ENCODE assay signal across 8 mouse cellular contexts in the genomic region with DNA sequence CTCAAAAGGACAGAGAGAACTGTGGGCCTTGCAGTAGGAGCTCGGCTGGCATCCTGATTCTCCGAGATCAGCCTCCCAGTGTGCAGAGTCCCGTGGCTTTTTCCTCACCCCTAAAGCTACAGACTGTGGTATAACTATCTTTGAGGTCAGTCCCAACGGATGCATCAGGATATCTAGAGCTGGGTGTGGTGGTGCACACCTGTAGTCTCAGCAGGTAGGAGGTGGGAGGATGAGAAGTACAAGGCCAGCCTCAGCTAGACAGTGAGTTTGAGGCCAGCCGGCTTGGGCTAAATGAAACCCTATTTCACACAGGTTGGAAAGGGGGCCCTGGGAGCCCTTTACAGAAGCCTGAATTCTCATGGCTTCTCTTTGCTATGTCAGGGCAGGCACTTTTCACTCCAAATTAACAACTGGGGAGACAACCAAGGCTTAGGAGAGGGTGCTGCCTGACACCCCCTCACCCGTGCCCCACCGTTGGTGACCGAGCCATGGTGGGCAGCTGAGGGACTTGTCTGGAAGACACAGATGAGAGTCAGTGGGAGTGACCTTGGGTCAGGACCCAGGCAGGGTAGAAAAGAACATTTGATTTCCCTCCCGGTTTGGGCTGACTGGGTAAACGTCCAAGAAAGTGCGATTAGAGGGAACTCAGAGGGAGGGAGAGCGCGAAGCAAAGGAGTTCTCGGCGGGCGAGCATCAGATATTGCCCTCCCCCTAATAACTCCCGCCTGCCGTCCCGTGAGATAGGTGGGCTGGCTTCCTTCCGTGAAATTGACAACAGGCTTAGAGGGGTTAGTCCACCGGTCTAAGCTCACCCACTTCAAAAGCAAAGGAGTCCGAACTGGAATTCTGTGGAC. TPM values are rescaled to one million over a fixed set of nuclear protein-coding genes. Genes with fewer than 3 reads are reported as not detected.
DNase-seq lines count a peak whose midpoint lies in the region; ATAC-seq and TF ChIP-seq lines count a peak whose summit lies in the region.

Tnfrsf1a (plus strand) TSS at position 642 of the 854 bp plus-strand sequence.

- H3K4me2 ChIP-seq in heart, embryonic 15.5 days = peak within 1 kb of the TSS; percentile 94
- H3K4me2 ChIP-seq in limb, embryonic 11.5 days (ENCODE audit: low read depth, severe bottlenecking) = peak within 1 kb of the TSS; percentile 88
- peak within 1 kb of the TSS; percentile 79 for H3K4me2 ChIP-seq in neural tube, embryonic 12.5 days (replicated peaks)

- peak within 1 kb of the TSS; percentile 66 for H3K9ac ChIP-seq in heart, embryonic 15.5 days
- H3K9ac ChIP-seq in limb, embryonic 11.5 days (ENCODE audit: low read length) = peak within 1 kb of the TSS; percentile 80
- peak within 1 kb of the TSS; percentile 65 for H3K9ac ChIP-seq in neural tube, embryonic 12.5 days

- H3K79me2 ChIP-seq in C2C12 (ENCODE audit: control insufficient read depth, insufficient read depth) = peaks cover 48% of the 10 kb centered on the region

- no peak for TF ChIP-seq POLR2A in cerebellum, adult 2 months (IDR thresholded peaks at IDR 0.05; ENCODE audit: borderline replicate concordance, insufficient read depth, low read length)
- no peak for TF ChIP-seq POLR2A in embryonic fibroblast, embryonic 13.5 days (IDR thresholded peaks at IDR 0.05; ENCODE audit: low read depth, low read length)

- ATAC-seq in heart, embryonic 15.5 days (replicated peaks; ENCODE audit: insufficient number of reproducible peaks, insufficient read depth, low FRiP score, low read depth) = peak; percentile 11; the same call in 1 of the 2 replicates
- 0 out of 2 replicates have a peak, but pooled peaks have one; percentile 18 for ATAC-seq in limb, embryonic 11.5 days (ENCODE audit: insufficient number of reproducible peaks, low FRiP score, low TSS enrichment, low read depth)
- no peak for ATAC-seq in neural tube, embryonic 12.5 days (ENCODE audit: low FRiP score, low read depth)

- no peak for TF ChIP-seq CTCF in cerebellum, adult 2 months (IDR thresholded peaks at IDR 0.05; ENCODE audit: borderline replicate concordance, insufficient read depth, low read depth, low read length)
- TF ChIP-seq CTCF in C2C12 (IDR thresholded peaks at IDR 0.05; ENCODE audit: control insufficient read depth, insufficient read depth, insufficient read length) = no peak
- TF ChIP-seq CTCF in embryonic fibroblast, embryonic 13.5 days (IDR thresholded peaks at IDR 0.05; ENCODE audit: borderline replicate concordance, insufficient read depth, low read length) = no peak

- H3K4me3 ChIP-seq in cerebellum, adult 2 months (replicated peaks; ENCODE audit: insufficient read depth, low read depth, low read length) = peak within 1 kb of the TSS; percentile 15
- peak within 1 kb of the TSS; percentile 80 for H3K4me3 ChIP-seq in C2C12 (ENCODE audit: insufficient read depth, poor library complexity, severe bottlenecking)
- peak within 1 kb of the TSS; percentile 88 for H3K4me3 ChIP-seq in embryonic fibroblast, embryonic 13.5 days (ENCODE audit: insufficient read depth, low read length)
- peak within 1 kb of the TSS; percentile 62 for H3K4me3 ChIP-seq in heart, embryonic 15.5 days
- peak within 1 kb of the TSS; percentile 78 for H3K4me3 ChIP-seq in limb, embryonic 11.5 days (ENCODE audit: low read depth, low read length)
- peak within 1 kb of the TSS; percentile 47 for H3K4me3 ChIP-seq in neural tube, embryonic 12.5 days

- peaks cover 3% of the 10 kb centered on the region for H3K36me3 ChIP-seq in C2C12 (ENCODE audit: control insufficient read depth, insufficient read depth)
- H3K36me3 ChIP-seq in heart, embryonic 15.5 days = no peaks in the 10 kb centered on the region
- no peaks in the 10 kb centered on the region for H3K36me3 ChIP-seq in limb, embryonic 11.5 days (ENCODE audit: control insufficient read depth, insufficient read depth, low read length)
- H3K36me3 ChIP-seq in neural tube, embryonic 12.5 days = no peaks in the 10 kb centered on the region

- H3K9me3 ChIP-seq in heart, embryonic 15.5 days (replicated peaks) = no peaks in the 10 kb centered on the region
- H3K9me3 ChIP-seq in limb, embryonic 11.5 days (ENCODE audit: control insufficient read depth, low read length) = no peaks in the 10 kb centered on the region
- no peaks in the 10 kb centered on the region for H3K9me3 ChIP-seq in neural tube, embryonic 12.5 days

- DNase-seq in cerebellum, adult 2 months = no peak
- no peak for DNase-seq in cerebellum, postnatal 4 days (ENCODE audit: low spot score in 2 of 2)
- peak; percentile 44 for DNase-seq in limb, embryonic 11.5 days (ENCODE audit: low spot score)
- no peak for DNase-seq in MN1 (ENCODE audit: low spot score)

- H3K79me3 ChIP-seq in C2C12 (ENCODE audit: low read depth) = peaks cover 41% of the 10 kb centered on the region

- no peaks in the 10 kb centered on the region; the same call in 1 of the 2 replicates for H3K27me3 ChIP-seq in cerebellum, adult 2 months (ENCODE audit: control insufficient read depth, insufficient read depth, low read length)
- H3K27me3 ChIP-seq in C2C12 (ENCODE audit: control insufficient read depth, insufficient read depth, insufficient read length) = no peaks in the 10 kb centered on the region
- H3K27me3 ChIP-seq in heart, embryonic 15.5 days = no peaks in the 10 kb centered on the region
- H3K27me3 ChIP-seq in limb, embryonic 11.5 days (ENCODE audit: control insufficient read depth, insufficient read depth, low read length) = no peaks in the 10 kb centered on the region
- H3K27me3 ChIP-seq in neural tube, embryonic 12.5 days (replicated peaks) = peaks cover 10% of the 10 kb centered on the region

- WGBS in cerebellum, adult 2 months = 19% methylated on average over 22 of the region's 22 CpGs
- WGBS in heart, embryonic 15.5 days = 10% methylated on average over 22 of the region's 22 CpGs
- WGBS in limb, embryonic 11.5 days = 6% methylated on average over 22 of the region's 22 CpGs
- 5% methylated on average over 22 of the region's 22 CpGs for WGBS in neural tube, embryonic 12.5 days

- no peaks in the 10 kb centered on the region for H3K4me1 ChIP-seq in cerebellum, adult 2 months (ENCODE audit: control insufficient read depth, insufficient read depth, low read length)
- H3K4me1 ChIP-seq in embryonic fibroblast, embryonic 13.5 days (ENCODE audit: control insufficient read depth, insufficient read depth, low read length) = peaks cover 16% of the 10 kb centered on the region
- H3K4me1 ChIP-seq in heart, embryonic 15.5 days (replicated peaks) = peaks cover 47% of the 10 kb centered on the region
- H3K4me1 ChIP-seq in limb, embryonic 11.5 days (ENCODE audit: control insufficient read depth, insufficient read depth, low read length) = peaks cover 23% of the 10 kb centered on the region
- peaks cover 19% of the 10 kb centered on the region for H3K4me1 ChIP-seq in neural tube, embryonic 12.5 days

- H3ac ChIP-seq in C2C12 (ENCODE audit: control insufficient read depth, insufficient read length, low read depth) = peak within 1 kb of the TSS; percentile 92

- H3K27ac ChIP-seq in cerebellum, adult 2 months (ENCODE audit: insufficient read depth, low read length) = no peak within 1 kb of the TSS
- peak within 1 kb of the TSS; percentile 82 for H3K27ac ChIP-seq in embryonic fibroblast, embryonic 13.5 days (ENCODE audit: insufficient read depth, low read length)
- H3K27ac ChIP-seq in heart, embryonic 15.5 days = peak within 1 kb of the TSS; percentile 74
- H3K27ac ChIP-seq in limb, embryonic 11.5 days (replicated peaks; ENCODE audit: low read depth, low read length) = peak within 1 kb of the TSS; percentile 83
- H3K27ac ChIP-seq in neural tube, embryonic 12.5 days = peak within 1 kb of the TSS; percentile 17; the same call in 1 of the 2 replicates

TF ChIP-seq in C2C12, 6 proteins besides CTCF, POLR2A, EP300 and RAD21:
- no peak for TF ChIP-seq MYOD1 (IDR thresholded peaks at IDR 0.05; ENCODE audit: control insufficient read depth, insufficient read length, low read depth)
- no peak for TF ChIP-seq MYOG (IDR thresholded peaks at IDR 0.05; ENCODE audit: control insufficient read depth, extremely low read depth, insufficient read length)
- TF ChIP-seq CEBPB (IDR thresholded peaks at IDR 0.05; ENCODE audit: low read depth) = no peak
- TF ChIP-seq MAX (IDR thresholded peaks at IDR 0.05) = no peak
- TF ChIP-seq FOSL1 (IDR thresholded peaks at IDR 0.05; ENCODE audit: insufficient read depth, low read length, poor library complexity, severe bottlenecking) = no peak
- TF ChIP-seq USF1 (IDR thresholded peaks at IDR 0.05; ENCODE audit: low read depth) = no peak

RNA-seq across cellular contexts. Expression of gene Tnfrsf1a, which starts in this region (rescaled TPM):
- polyA plus RNA-seq in cerebellum, adult 2 months (2012; rRNA removed) = 11.4 and 11.8 TPM in 2 replicates
- polyA plus RNA-seq in C2C12 (2012; fragmentation: generic; extraction: Trizol) = 65.4 TPM
- 126 and 140 TPM in 2 replicates for polyA plus RNA-seq in embryonic fibroblast, embryonic 13.5 days (2011; ENCODE audit: insufficient read length, low read depth, missing spikeins)
- 42.8 and 56.4 TPM in 2 replicates for polyA plus RNA-seq in heart, embryonic 15.5 days (2015; fragmentation: Nextera tagmentation; extraction: Ambion mirVana)
- 45.4 and 46.6 TPM in 2 replicates for polyA plus RNA-seq in limb, embryonic 11.5 days (2014; fragmentation: Nextera tagmentation; extraction: Ambion mirVana)
- polyA plus RNA-seq in neural tube, embryonic 12.5 days (2016; fragmentation: Nextera tagmentation; extraction: Ambion mirVana) = 22.7 and 23.3 TPM in 2 replicates

Comparison
In these comparisons a context has a peak if more than half of its experiments do, and no peak if none do; other contexts are left out.
1. H3K4me3 ChIP-seq: peak in every context shown above with its lines; median percentile 88 in embryonic fibroblast, embryonic 13.5 days; 80 in C2C12; 78 in limb, embryonic 11.5 days; 62 in heart, embryonic 15.5 days; 47 in neural tube, embryonic 12.5 days; 15 in cerebellum, adult 2 months.